Mouse (Mus musculus): ENCODE data around the gene Tspan5. TPM values are rescaled to one million over a fixed set of nuclear protein-coding genes. Genes with fewer than 3 reads are reported as not detected.

The Tspan5 gene
- polyA plus RNA-seq, 1 experiment from 2014 or later = 55.3 TPM

DNA sequence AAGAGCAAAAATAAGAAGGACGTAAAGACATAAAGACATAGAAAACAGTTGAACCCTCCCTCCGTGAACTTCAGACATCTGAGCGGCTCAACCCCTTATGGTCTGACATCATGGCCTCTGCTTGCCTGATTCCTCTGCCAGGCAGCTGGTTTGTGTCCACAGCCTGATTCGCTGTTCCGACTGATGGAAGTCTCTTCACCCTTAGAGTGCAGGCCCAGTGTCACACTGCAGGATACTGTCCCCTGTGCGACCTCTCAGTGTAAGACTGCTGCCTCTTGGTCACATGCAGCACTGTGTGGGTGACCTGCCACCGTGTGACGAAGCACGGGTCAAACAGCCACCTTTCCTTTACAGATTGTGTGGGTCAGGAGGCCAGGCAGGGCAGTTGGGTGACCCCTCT is 39.5 kb downstream of the Tspan5 start:
- Histone ChIP-seq H3K9me3 (no peaks in the 10 kb centered on the region), H3K27me3 (no peaks in the 10 kb centered on the region), H3K36me3 (no peaks in the 10 kb centered on the region), H3K9ac (replicated peaks) (no peak overlapping the region), H3K4me1 (peaks cover 54% of the 10 kb centered on the region), H3K4me3 (no peak overlapping the region), H3K4me2 (replicated peaks) (no peak overlapping the region), H3K27ac (replicated peaks) (no peak overlapping the region)
- peak; percentile 16; the same call in 1 of the 2 replicates for ATAC-seq (ENCODE audit: low FRiP score, low read depth)
- WGBS = 79% methylated on average over 9 of the region's 9 CpGs

DNA sequence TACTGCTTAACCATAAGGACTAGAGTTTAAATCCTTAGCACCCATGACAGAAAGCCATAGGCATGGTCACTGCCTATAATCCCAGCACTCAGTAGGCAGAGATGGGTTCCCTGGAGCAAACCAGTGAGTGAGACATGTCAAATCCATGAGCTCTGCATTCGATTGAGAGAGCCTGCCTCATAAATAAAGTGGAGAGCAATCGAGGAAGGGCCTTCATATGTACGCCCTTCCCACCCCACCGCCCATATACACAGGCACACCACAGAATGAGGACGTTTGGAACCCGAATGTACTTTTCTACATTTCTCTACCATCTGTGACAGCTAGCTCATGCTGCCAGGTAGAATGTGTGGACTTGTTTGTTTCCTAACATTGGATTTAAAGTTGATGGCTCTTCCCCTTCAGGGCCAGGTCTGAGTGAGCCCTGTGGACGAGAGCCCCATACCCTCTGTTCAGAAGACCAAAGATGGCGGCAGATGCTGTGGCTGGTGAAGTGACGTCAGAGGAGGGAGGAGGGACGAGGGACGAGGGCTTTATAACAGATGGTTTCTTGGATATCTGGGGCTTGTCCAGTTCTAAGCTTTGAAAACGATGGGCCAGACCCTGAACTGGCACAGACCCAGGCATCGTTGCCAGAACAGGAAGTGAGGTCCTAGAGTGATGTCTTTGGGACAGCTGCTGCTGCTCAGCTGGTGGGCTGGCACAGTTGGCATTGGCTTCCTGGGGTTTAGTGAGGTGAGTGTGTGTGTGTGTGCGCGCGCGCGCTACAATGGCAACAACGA is 42.1 kb downstream of the Tspan5 start:
- H3K4me3 ChIP-seq = no peak overlapping the region
- no peak overlapping the region for H3K9ac ChIP-seq (replicated peaks)
- no peak overlapping the region for H3K27ac ChIP-seq (replicated peaks)
- H3K27me3 ChIP-seq = no peaks in the 10 kb centered on the region
- H3K4me2 ChIP-seq (replicated peaks) = no peak overlapping the region
- peaks cover 47% of the 10 kb centered on the region for H3K4me1 ChIP-seq
- H3K9me3 ChIP-seq = 0 out of 2 replicates have a peak, but pooled peaks cover 7% of the 10 kb centered on the region
- 92% methylated on average over 19 of the region's 19 CpGs for WGBS
- H3K36me3 ChIP-seq = no peaks in the 10 kb centered on the region
- ATAC-seq (ENCODE audit: low FRiP score, low read depth) = no peak

- Histone ChIP-seq H3K9ac (replicated peaks) (no peak overlapping the region), H3K27me3 (no peaks in the 10 kb centered on the region), H3K27ac (replicated peaks) (no peak overlapping the region), H3K9me3 (0 out of 2 replicates have a peak, but pooled peaks cover 7% of the 10 kb centered on the region), H3K4me1 (peaks cover 41% of the 10 kb centered on the region), H3K4me3 (no peak overlapping the region), H3K36me3 (no peaks in the 10 kb centered on the region), H3K4me2 (replicated peaks) (no peak overlapping the region)
- WGBS = 94% methylated on average over 7 of the region's 7 CpGs
- ATAC-seq (ENCODE audit: low FRiP score, low read depth) = no peak
These were observed 42.6 kb downstream of the Tspan5 start for GRCm38 (mm10) chr3:138784641-138785025.

- Histone ChIP-seq H3K9ac (replicated peaks) (no peak overlapping the region), H3K36me3 (no peaks in the 10 kb centered on the region), H3K9me3 (0 out of 2 replicates have a peak, but pooled peaks cover 7% of the 10 kb centered on the region), H3K4me3 (no peak overlapping the region), H3K27me3 (no peaks in the 10 kb centered on the region), H3K4me1 (peaks cover 20% of the 10 kb centered on the region), H3K27ac (replicated peaks) (no peak overlapping the region), H3K4me2 (replicated peaks) (no peak overlapping the region)
- 85% methylated on average over 18 of the region's 18 CpGs for WGBS
- ATAC-seq (ENCODE audit: low FRiP score, low read depth) = peak; percentile 53
These were observed 45.9 kb downstream of the Tspan5 start for GRCm38 (mm10) chr3:138787758-138788488.

DNA sequence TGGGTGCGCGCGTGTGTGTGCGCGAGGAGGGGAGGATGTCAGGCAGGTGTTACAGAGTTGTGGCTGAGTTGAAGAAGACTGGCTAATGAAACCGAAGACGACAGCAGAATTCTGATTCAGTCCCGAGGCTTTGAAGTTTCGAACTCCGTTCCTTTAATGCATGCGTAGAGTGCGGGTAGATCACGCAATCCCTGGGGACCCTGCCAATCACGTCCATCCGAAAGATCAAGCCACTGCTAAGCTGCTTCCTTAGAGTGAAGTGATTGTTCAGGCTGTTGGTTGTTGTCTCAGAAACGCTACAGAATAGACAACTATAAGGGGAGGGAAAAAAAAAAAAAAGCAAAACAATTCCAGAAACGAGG is 46.5 kb downstream of the Tspan5 start:
- Histone ChIP-seq H3K9me3 (0 out of 2 replicates have a peak, but pooled peaks cover 7% of the 10 kb centered on the region), H3K27ac (replicated peaks) (no peak overlapping the region), H3K27me3 (no peaks in the 10 kb centered on the region), H3K4me3 (no peak overlapping the region), H3K4me2 (replicated peaks) (no peak overlapping the region), H3K4me1 (peaks cover 15% of the 10 kb centered on the region), H3K9ac (replicated peaks) (no peak overlapping the region), H3K36me3 (no peaks in the 10 kb centered on the region)
- ATAC-seq (ENCODE audit: low FRiP score, low read depth) = peak; percentile 41; the same call in 1 of the 2 replicates
- WGBS = 54% methylated on average over 14 of the region's 17 CpGs

- ATAC-seq (ENCODE audit: low FRiP score, low read depth) = no peak
- Histone ChIP-seq H3K27me3 (no peaks in the 10 kb centered on the region), H3K4me1 (0 out of 2 replicates have a peak, but pooled peaks cover 10% of the 10 kb centered on the region), H3K9ac (replicated peaks) (no peak overlapping the region), H3K4me2 (replicated peaks) (no peak overlapping the region), H3K4me3 (no peak overlapping the region), H3K36me3 (no peaks in the 10 kb centered on the region), H3K27ac (replicated peaks) (no peak overlapping the region), H3K9me3 (0 out of 2 replicates have a peak, but pooled peaks cover 7% of the 10 kb centered on the region)
- 97% methylated on average over 5 of the region's 5 CpGs for WGBS
These were observed 47.3 kb downstream of the Tspan5 start for GRCm38 (mm10) chr3:138789275-138789674.

DNA sequence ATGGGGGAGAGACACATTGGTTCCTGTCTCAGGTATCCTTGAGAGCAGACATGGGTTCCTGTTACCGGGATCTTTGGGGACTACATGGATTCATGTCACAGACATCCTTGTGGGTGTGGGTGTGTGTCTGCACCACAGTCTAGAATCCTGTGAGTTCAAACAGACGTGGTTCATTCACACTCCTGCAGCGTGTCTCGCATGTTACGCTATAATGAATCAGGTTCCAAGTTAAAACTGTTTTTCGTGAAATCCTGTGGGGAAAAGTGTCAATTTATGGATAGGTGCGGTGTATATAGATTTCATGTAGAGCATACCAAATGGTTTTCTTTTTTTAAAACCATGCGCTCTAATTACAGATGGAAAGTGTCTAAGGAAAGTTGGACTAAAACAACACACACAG is 52.5 kb downstream of the Tspan5 start:
- Histone ChIP-seq H3K27ac (replicated peaks) (no peak overlapping the region), H3K9me3 (no peaks in the 10 kb centered on the region), H3K9ac (replicated peaks) (no peak overlapping the region), H3K27me3 (no peaks in the 10 kb centered on the region), H3K4me1 (0 out of 2 replicates have a peak, but pooled peaks cover 10% of the 10 kb centered on the region), H3K4me2 (replicated peaks) (no peak overlapping the region), H3K4me3 (no peak overlapping the region), H3K36me3 (no peaks in the 10 kb centered on the region)
- ATAC-seq (ENCODE audit: low FRiP score, low read depth) = no peak
- 96% methylated on average over 8 of the region's 8 CpGs for WGBS

- Histone ChIP-seq H3K4me2 (replicated peaks) (no peak overlapping the region), H3K36me3 (no peaks in the 10 kb centered on the region), H3K27me3 (no peaks in the 10 kb centered on the region), H3K4me1 (peaks cover 19% of the 10 kb centered on the region), H3K4me3 (no peak overlapping the region), H3K9me3 (no peaks in the 10 kb centered on the region), H3K27ac (replicated peaks) (no peak overlapping the region), H3K9ac (replicated peaks) (no peak overlapping the region)
- no peak for ATAC-seq (ENCODE audit: low FRiP score, low read depth)
- 83% methylated on average over 7 of the region's 7 CpGs for WGBS
These were observed 54.0 kb downstream of the Tspan5 start for GRCm38 (mm10) chr3:138795951-138796350.

- no peak overlapping the region for H3K9ac ChIP-seq (replicated peaks)
- H3K27me3 ChIP-seq = no peaks in the 10 kb centered on the region
- no peak overlapping the region for H3K4me3 ChIP-seq
- ATAC-seq (ENCODE audit: low FRiP score, low read depth) = no peak
- no peaks in the 10 kb centered on the region for H3K36me3 ChIP-seq
- H3K9me3 ChIP-seq = no peaks in the 10 kb centered on the region
- 85% methylated on average over 3 of the region's 3 CpGs for WGBS
- no peak overlapping the region for H3K27ac ChIP-seq (replicated peaks)
- no peak overlapping the region for H3K4me2 ChIP-seq (replicated peaks)
- peaks cover 19% of the 10 kb centered on the region for H3K4me1 ChIP-seq
These were observed 54.6 kb downstream of the Tspan5 start for GRCm38 (mm10) chr3:138796583-138796982.

GRCm38 (mm10) chr3:138800664-138801411 is 58.8 kb downstream of the Tspan5 start:
- Histone ChIP-seq H3K4me3 (no peak overlapping the region), H3K9me3 (no peaks in the 10 kb centered on the region), H3K27ac (replicated peaks) (peak overlapping the region; percentile 76), H3K9ac (replicated peaks) (no peak overlapping the region), H3K4me1 (peaks cover 43% of the 10 kb centered on the region), H3K36me3 (no peaks in the 10 kb centered on the region), H3K4me2 (replicated peaks) (peak overlapping the region; percentile 23), H3K27me3 (no peaks in the 10 kb centered on the region)
- ATAC-seq (ENCODE audit: low FRiP score, low read depth) = peak; percentile 67
- 52% methylated on average over 16 of the region's 16 CpGs for WGBS

GRCm38 (mm10) chr3:138801661-138802060 is 59.7 kb downstream of the Tspan5 start:
- no peaks in the 10 kb centered on the region for H3K27me3 ChIP-seq
- H3K36me3 ChIP-seq = no peaks in the 10 kb centered on the region
- H3K27ac ChIP-seq (replicated peaks) = 0 out of 2 replicates have a peak overlapping the region, but pooled peaks have one; percentile 52
- H3K4me2 ChIP-seq (replicated peaks) = no peak overlapping the region
- no peak for ATAC-seq (ENCODE audit: low FRiP score, low read depth)
- 77% methylated on average over 6 of the region's 6 CpGs for WGBS
- peaks cover 43% of the 10 kb centered on the region for H3K4me1 ChIP-seq
- H3K9me3 ChIP-seq = no peaks in the 10 kb centered on the region
- H3K4me3 ChIP-seq = no peak overlapping the region
- H3K9ac ChIP-seq (replicated peaks) = no peak overlapping the region
